Mouse (Mus musculus) stomach, postnatal 0 days (tissue): ENCODE data around the gene Cyba. TPM values are rescaled to one million over a fixed set of nuclear protein-coding genes. Genes with fewer than 3 reads are reported as not detected.

Experiments
- ATAC-seq: fragments of 200-750 bp; cut with Nextera tagmentation; 2 replicates; pipeline ENCODE4 v1.8.0; 2017; ENCODE audit not compliant: low FRiP score, low TSS enrichment
- DNase-seq: peaks from one replicate; pipeline ENCODE4 v3.0.0-alpha.2; 2016; ENCODE audit warnings: low spot score
- H3K27ac ChIP-seq: fragments of 300-500 bp; sonication (generic); replicated peaks from 2 replicates; pipeline ENCODE4 v1.5.1; 2014; ENCODE audit warnings: mild to moderate bottlenecking, control low read depth
- H3K27me3 ChIP-seq: fragments of 300-500 bp; sonication (generic); 2 replicates; pipeline ENCODE4 v1.6.1; 2014; ENCODE audit warnings: low read length; ENCODE audit not compliant: control insufficient read depth, insufficient read depth
- H3K36me3 ChIP-seq: fragments of 300-500 bp; sonication (generic); 2 replicates; pipeline ENCODE4 v1.6.1; 2014; ENCODE audit warnings: low read length, mixed read lengths; ENCODE audit not compliant: control insufficient read depth, insufficient read depth
- H3K4me1 ChIP-seq: fragments of 300-500 bp; sonication (generic); replicated peaks from 2 replicates; pipeline ENCODE4 v1.6.1; 2014; ENCODE audit warnings: antibody characterized with exemption; ENCODE audit not compliant: control insufficient read depth, insufficient read depth
- H3K4me2 ChIP-seq: fragments of 300-500 bp; sonication (generic); replicated peaks from 2 replicates; pipeline ENCODE4 v1.6.1; 2014; ENCODE audit warnings: low read depth, mild to moderate bottlenecking, control low read depth, moderate library complexity
- H3K4me3 ChIP-seq: fragments of 300-500 bp; sonication (generic); 2 replicates; pipeline ENCODE4 v1.5.1; 2014; ENCODE audit warnings: low read depth, low read length, control low read depth
- H3K9ac ChIP-seq: fragments of 300-500 bp; sonication (generic); 2 replicates; pipeline ENCODE4 v1.6.1; 2014; ENCODE audit warnings: mild to moderate bottlenecking, low read length, control low read depth, mixed read lengths
- H3K9me3 ChIP-seq: fragments of 300-500 bp; sonication (generic); 2 replicates; pipeline ENCODE4 v1.6.1; 2016; ENCODE audit warnings: low read length; ENCODE audit not compliant: control insufficient read depth
- CTCF ChIP-seq: IDR thresholded peaks from 2 replicates; pipeline ENCODE4 v1.5.1; 2016; ENCODE audit warnings: antibody characterized with exemption, low read depth, mild to moderate bottlenecking, moderate library complexity
- EP300 ChIP-seq: optimal IDR thresholded peaks from 2 replicates; pipeline ENCODE3; 2016; ENCODE audit warnings: antibody characterized with exemption
- WGBS: fragments of 180-500 bp; shearing (Covaris S2); extraction: QIAGEN DNeasy Blood & Tissue Kit; methylation state at CpG from one replicate; pipeline ENCODE4 v1.1.7; 2014; 5-methylcytosine and 5-hydroxymethylcytosine counted together
- polyA plus RNA-seq: library from polyadenylated mRNA; unstranded; fragments of >200 nt; fragmentation: Nextera tagmentation; extraction: Ambion mirVana; gene quantifications from 2 replicates; pipeline ENCODE4 v1.2.1, GENCODE M21; 2015

The Cyba gene
- 250 and 267 TPM in 2 replicates for polyA plus RNA-seq

DNA sequence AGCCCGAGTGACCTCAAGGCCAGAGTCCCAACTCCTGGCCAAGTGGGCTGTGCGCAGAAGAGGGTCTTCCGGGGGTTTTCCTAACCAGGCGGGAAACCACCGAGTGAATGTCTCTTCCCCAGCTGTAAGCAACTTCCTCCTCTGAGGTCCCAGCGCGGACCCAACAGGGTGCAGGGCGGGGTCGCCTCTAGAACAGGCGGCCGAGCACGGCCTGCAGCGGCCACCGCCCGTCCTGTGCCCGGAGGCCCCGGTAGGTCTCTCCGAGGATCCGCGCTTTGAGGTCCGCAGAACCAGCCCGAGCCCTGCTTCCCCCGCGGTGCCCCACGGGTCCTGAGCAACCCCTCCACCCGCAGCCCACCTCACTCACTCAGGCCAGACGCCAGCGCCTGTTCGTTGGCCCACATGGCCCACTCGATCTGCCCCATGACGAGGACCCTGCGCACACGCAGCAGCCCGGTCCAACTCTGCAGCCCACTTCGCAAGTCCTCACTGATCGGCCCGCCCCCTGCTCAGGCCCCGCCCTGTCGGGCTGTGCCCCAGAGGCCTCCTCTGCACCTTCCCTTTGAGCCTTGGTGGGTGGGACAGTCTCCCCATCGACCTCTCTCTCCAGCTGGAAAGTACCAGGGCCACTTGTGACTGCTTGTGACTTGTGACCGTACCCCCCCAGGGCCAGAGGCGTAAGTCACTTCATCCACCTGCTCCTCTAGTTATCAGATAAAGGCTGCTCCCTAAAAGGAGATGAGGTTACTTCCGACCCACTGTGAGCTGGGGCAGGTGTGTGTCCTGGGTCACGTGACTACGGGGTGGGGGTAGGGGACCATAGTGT lies at the start of gene Cyba:
TSS of gene Cyba (minus strand) at position 488 of the 826 bp plus-strand sequence.
- ATAC-seq (peak; percentile 81), DNase-seq (peak; percentile 82)
- peak within 1 kb of the TSS; percentile 84 for H3K27ac ChIP-seq
- TF ChIP-seq CTCF (no peak), EP300 (no peak)
- no peaks in the 10 kb centered on the region for H3K4me1 ChIP-seq
- no peaks in the 10 kb centered on the region for H3K27me3 ChIP-seq
- H3K4me2 ChIP-seq, result peak within 1 kb of the TSS; percentile 71
- peak within 1 kb of the TSS; percentile 48 for H3K4me3 ChIP-seq
- H3K9ac ChIP-seq, result peak within 1 kb of the TSS; percentile 66
- WGBS, result 2% methylated on average over 45 of the region's 45 CpGs
- peaks cover 12% of the 10 kb centered on the region; the same call in 1 of the 2 replicates for H3K36me3 ChIP-seq
- no peaks in the 10 kb centered on the region for H3K9me3 ChIP-seq

- DNase-seq (no peak), ATAC-seq (no peak)
- Histone ChIP-seq H3K36me3 (peaks cover 46% of the 10 kb centered on the region), H3K27me3 (no peaks in the 10 kb centered on the region), H3K9ac (no peak overlapping the region), H3K9me3 (no peaks in the 10 kb centered on the region), H3K4me3 (no peak overlapping the region), H3K27ac (no peak overlapping the region), H3K4me2 (no peak overlapping the region), H3K4me1 (no peaks in the 10 kb centered on the region)
- 89% methylated on average over 8 of the region's 8 CpGs for WGBS
- no peak for TF ChIP-seq EP300
These were observed 49.7 kb upstream of the Cyba start for GRCm38 (mm10) chr8:122482448-122482847.

DNA sequence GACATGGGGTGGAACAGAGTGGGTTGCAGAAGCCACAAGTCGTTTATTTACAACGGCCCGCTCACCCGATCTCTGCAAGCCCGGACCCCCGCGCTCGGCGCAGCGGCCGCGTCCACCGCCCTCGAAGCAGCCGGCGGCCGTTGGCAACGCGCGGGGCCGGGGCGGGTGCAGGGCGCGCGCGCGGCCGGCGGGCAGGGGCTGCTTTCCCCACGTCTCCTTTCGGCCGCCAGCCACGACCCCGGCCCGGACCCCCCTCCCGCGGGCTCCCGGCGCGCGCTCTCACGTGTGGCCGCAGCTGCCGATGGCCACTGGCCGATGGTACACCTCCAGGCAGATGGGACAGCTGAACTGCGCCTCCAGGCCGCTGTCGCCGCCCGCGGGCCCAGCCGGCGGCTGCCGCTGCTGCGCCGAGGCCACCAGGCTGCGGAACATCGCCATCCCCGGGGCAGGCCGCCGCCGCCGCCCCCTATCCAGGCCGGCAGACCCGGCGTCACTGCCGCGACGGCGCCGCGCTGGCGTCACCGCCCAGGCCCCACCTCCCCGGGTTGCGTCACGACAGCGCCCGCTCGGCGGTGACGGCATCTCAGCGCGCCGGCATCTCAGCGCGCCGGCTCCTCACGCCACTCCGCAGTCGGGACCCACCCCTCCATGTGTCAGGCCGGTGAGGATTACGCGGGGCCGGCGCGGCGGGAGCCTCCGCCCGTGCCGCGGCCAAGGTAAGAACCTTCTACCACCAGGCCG lies 43.0 kb upstream of the Cyba start, which contains the start of the genes Rnf166 and Ctu2:
TSS of gene Rnf166 (minus strand) at position 485 of the 741 bp plus-strand sequence.
TSS of gene Ctu2 (plus strand) at position 564 of the 741 bp plus-strand sequence.
- peak within 1 kb of the TSS; percentile 75 for H3K27ac ChIP-seq
- H3K4me2 ChIP-seq, result peak within 1 kb of the TSS; percentile 86
- ATAC-seq, result peak; percentile 91
- peak; percentile 93 for DNase-seq
- H3K27me3 ChIP-seq, result no peaks in the 10 kb centered on the region
- peaks cover 6% of the 10 kb centered on the region for H3K36me3 ChIP-seq
- TF ChIP-seq EP300 (no peak), CTCF (no peak; the same call in 1 of the 2 replicates)
- peak within 1 kb of the TSS; percentile 93 for H3K9ac ChIP-seq
- H3K4me3 ChIP-seq, result peak within 1 kb of the TSS; percentile 99
- under 1% methylated on average over 84 of the region's 103 CpGs for WGBS
- H3K4me1 ChIP-seq, result peaks cover 8% of the 10 kb centered on the region; the same call in 1 of the 2 replicates
- no peaks in the 10 kb centered on the region for H3K9me3 ChIP-seq

GRCm38 (mm10) chr8:122474951-122475560 lies 42.3 kb upstream of the Cyba start:
- H3K4me1 ChIP-seq, result peaks cover 8% of the 10 kb centered on the region; the same call in 1 of the 2 replicates
- peak overlapping the region; percentile 86 for H3K4me2 ChIP-seq
- peak overlapping the region; percentile 93 for H3K9ac ChIP-seq
- H3K36me3 ChIP-seq, result peaks cover 6% of the 10 kb centered on the region; the same call in 1 of the 2 replicates
- H3K27ac ChIP-seq, result peak overlapping the region; percentile 75
- no peak for ATAC-seq
- H3K4me3 ChIP-seq, result peak overlapping the region; percentile 99
- peak; percentile 52 for DNase-seq
- WGBS, result 4% methylated on average over 16 of the region's 16 CpGs
- TF ChIP-seq EP300 (no peak), CTCF (no peak)
- H3K9me3 ChIP-seq, result no peaks in the 10 kb centered on the region
- no peaks in the 10 kb centered on the region for H3K27me3 ChIP-seq

- Histone ChIP-seq H3K27ac (no peak overlapping the region), H3K4me1 (peaks cover 8% of the 10 kb centered on the region; the same call in 1 of the 2 replicates), H3K4me2 (no peak overlapping the region), H3K27me3 (no peaks in the 10 kb centered on the region), H3K4me3 (no peak overlapping the region), H3K9ac (no peak overlapping the region), H3K36me3 (peaks cover 3% of the 10 kb centered on the region; the same call in 1 of the 2 replicates), H3K9me3 (no peaks in the 10 kb centered on the region)
- TF ChIP-seq CTCF, result no peak
- no peak for TF ChIP-seq EP300
- 92% methylated on average over 8 of the region's 8 CpGs for WGBS
- ATAC-seq (no peak), DNase-seq (no peak)
These were observed 41.2 kb upstream of the Cyba start for GRCm38 (mm10) chr8:122473911-122474421.
